Mouse (Mus musculus): ENCODE results near the gene Snx5. TPM values are rescaled to one million over a fixed set of nuclear protein-coding genes. Genes with fewer than 3 reads are reported as not detected.

Snx5 gene
- total and polyA plus RNA-seq, 3 experiments = 136 to 835 (median 213) TPM

DNA sequence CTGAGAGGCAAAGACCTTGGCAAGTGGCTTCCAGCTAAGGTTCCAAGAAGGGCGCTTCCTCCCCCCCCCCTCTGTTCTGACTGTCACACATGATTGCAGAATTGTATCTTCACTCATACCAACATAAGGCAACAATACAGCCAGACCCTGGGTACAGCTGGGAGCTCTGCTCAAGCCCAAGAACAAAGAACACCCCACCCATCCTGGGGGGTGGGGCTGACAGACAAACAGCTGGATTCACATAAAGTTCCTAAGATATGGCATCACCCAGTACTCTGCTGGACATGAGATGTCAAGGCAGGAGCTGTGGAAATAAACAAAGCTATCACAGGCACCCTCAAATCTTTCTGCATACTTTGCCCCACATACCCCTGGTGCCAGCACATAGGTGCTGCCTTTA is 63.3 kb downstream of the Snx5 start:
- H3K4me3 ChIP-seq (ENCODE audit: control insufficient read depth in 1 of 2, insufficient read depth in 1 of 2, low read depth in 2 of 2, low read length in 2 of 2) = no peak overlapping the region
- no peaks in the 10 kb centered on the region for H3K36me3 ChIP-seq (ENCODE audit: control insufficient read depth in 1 of 2, insufficient read depth in 2 of 2, low read length in 2 of 2)
- TF ChIP-seq RAD21 (IDR thresholded peaks at IDR 0.05; ENCODE audit: low read depth, low read length) (no peak), CHD1 (IDR thresholded peaks at IDR 0.05; ENCODE audit: low read depth, low read length) (no peak), NRF1 (IDR thresholded peaks at IDR 0.05; ENCODE audit: insufficient read depth, low read depth, low read length, poor library complexity, severe bottlenecking) (no peak), BHLHE40 (IDR thresholded peaks at IDR 0.05; ENCODE audit: borderline replicate concordance, low read depth, low read length) (no peak), NELFE (IDR thresholded peaks at IDR 0.05; ENCODE audit: low read depth, low read length) (no peak), POLR2A (IDR thresholded peaks at IDR 0.05; ENCODE audit: control insufficient read depth in 1 of 2, insufficient read depth in 1 of 2, low read depth in 1 of 2, low read length in 2 of 2, poor library complexity in 1 of 2) (no peak), JUND (IDR thresholded peaks at IDR 0.05; ENCODE audit: low read depth, low read length) (no peak), SIN3A (IDR thresholded peaks at IDR 0.05; ENCODE audit: low read length) (no peak), TBP (IDR thresholded peaks at IDR 0.05; ENCODE audit: low read depth, low read length) (no peak), KAT2A (conservative IDR thresholded peaks at IDR 0.05; ENCODE audit: low read depth, low read length) (no peak), MYB (IDR thresholded peaks at IDR 0.05; ENCODE audit: low read depth, low read length) (no peak), ZKSCAN1 (IDR thresholded peaks at IDR 0.05; ENCODE audit: low read depth, low read length) (no peak), MAZ (IDR thresholded peaks at IDR 0.05; ENCODE audit: low read depth, low read length) (no peak), MYC (IDR thresholded peaks at IDR 0.05; ENCODE audit: low read depth, low read length) (no peak), MAX (IDR thresholded peaks at IDR 0.05; ENCODE audit: low read length) (no peak), POLR2AphosphoS5 (IDR thresholded peaks at IDR 0.05; ENCODE audit: borderline replicate concordance, low read depth, low read length) (no peak)
- no peaks in the 10 kb centered on the region for H3K79me2 ChIP-seq (ENCODE audit: control insufficient read depth, insufficient read depth, low read length, poor library complexity)
- DNase-seq (ENCODE audit: low read depth, low spot score) = no peak
- no peaks in the 10 kb centered on the region for H3K9me3 ChIP-seq (replicated peaks; ENCODE audit: insufficient read depth, low read length)
- peaks cover 0 to 2% of the 10 kb centered on the region in 2 experiments; a peak in 2 of 4 replicates for H3K27me3 ChIP-seq (ENCODE audit: control insufficient read depth in 1 of 2, insufficient read depth in 2 of 2, low read length in 2 of 2)
- no peaks in the 10 kb centered on the region for H3K4me1 ChIP-seq (ENCODE audit: control insufficient read depth in 1 of 2, insufficient read depth in 2 of 2, low read length in 2 of 2)
- H3K9ac ChIP-seq (ENCODE audit: control insufficient read depth, low read depth, low read length, poor library complexity, severe bottlenecking) = no peak overlapping the region
- H3K27ac ChIP-seq (ENCODE audit: control insufficient read depth, low read depth, low read length) = no peak overlapping the region

DNA sequence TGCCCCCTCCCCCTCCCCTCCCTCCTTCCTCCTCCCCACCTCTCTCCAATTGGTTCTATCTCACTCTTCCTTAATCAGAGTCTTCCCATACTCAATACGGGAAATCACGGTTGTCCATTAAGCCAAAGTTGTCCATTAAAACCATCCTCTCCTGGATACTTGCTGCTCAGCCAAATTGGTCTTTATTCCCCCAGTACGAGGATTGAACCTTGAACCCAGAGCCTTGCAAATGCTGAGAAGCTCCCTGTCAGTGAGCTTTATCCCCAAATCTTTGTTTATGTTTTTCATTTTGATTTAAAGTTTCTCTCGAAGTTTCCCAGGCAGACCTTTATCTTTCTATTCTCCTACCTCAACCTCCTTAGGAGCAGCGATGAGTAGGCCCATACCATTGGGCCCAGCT is 67.7 kb downstream of the Snx5 start:
- Histone ChIP-seq H3K4me1 (ENCODE audit: control insufficient read depth in 1 of 2, insufficient read depth in 2 of 2, low read length in 2 of 2) (peaks cover 3 to 6% of the 10 kb centered on the region in 2 experiments), H3K9me3 (replicated peaks; ENCODE audit: insufficient read depth, low read length) (no peaks in the 10 kb centered on the region), H3K27ac (ENCODE audit: control insufficient read depth, low read depth, low read length) (no peak overlapping the region), H3K36me3 (ENCODE audit: control insufficient read depth in 1 of 2, insufficient read depth in 2 of 2, low read length in 2 of 2) (peaks cover 0 to 2% of the 10 kb centered on the region in 2 experiments; a peak in 2 of 4 replicates), H3K79me2 (ENCODE audit: control insufficient read depth, insufficient read depth, low read length, poor library complexity) (no peaks in the 10 kb centered on the region; the same call in 1 of the 2 replicates), H3K27me3 (ENCODE audit: control insufficient read depth in 1 of 2, insufficient read depth in 2 of 2, low read length in 2 of 2) (0 out of 4 replicates have a peak, but pooled peaks cover 0 to 2% of the 10 kb centered on the region in 2 experiments), H3K4me3 (ENCODE audit: control insufficient read depth in 1 of 2, insufficient read depth in 1 of 2, low read depth in 2 of 2, low read length in 2 of 2) (no peak overlapping the region), H3K9ac (ENCODE audit: control insufficient read depth, low read depth, low read length, poor library complexity, severe bottlenecking) (no peak overlapping the region)
- no peak for TF ChIP-seq MYB (IDR thresholded peaks at IDR 0.05; ENCODE audit: low read depth, low read length)
- no peak for TF ChIP-seq GABPA (IDR thresholded peaks at IDR 0.05; ENCODE audit: low read depth, low read length)
- no peak for TF ChIP-seq MXI1 (IDR thresholded peaks at IDR 0.05; ENCODE audit: low read depth, low read length)
- no peak for TF ChIP-seq MAFK (IDR thresholded peaks at IDR 0.05; ENCODE audit: borderline replicate concordance, low read depth, low read length)
- no peak for TF ChIP-seq POLR2A (IDR thresholded peaks at IDR 0.05; ENCODE audit: control insufficient read depth in 1 of 2, insufficient read depth in 1 of 2, low read depth in 1 of 2, low read length in 2 of 2, poor library complexity in 1 of 2)
- TF ChIP-seq ELF1 (IDR thresholded peaks at IDR 0.05; ENCODE audit: low read depth, low read length) = no peak
- TF ChIP-seq BHLHE40 (IDR thresholded peaks at IDR 0.05; ENCODE audit: borderline replicate concordance, low read depth, low read length) = no peak
- TF ChIP-seq NELFE (IDR thresholded peaks at IDR 0.05; ENCODE audit: low read depth, low read length) = no peak
- TF ChIP-seq TAL1 (IDR thresholded peaks at IDR 0.05; ENCODE audit: low read length) = no peak
- no peak for TF ChIP-seq TBP (IDR thresholded peaks at IDR 0.05; ENCODE audit: low read depth, low read length)
- no peak for TF ChIP-seq MAX (IDR thresholded peaks at IDR 0.05; ENCODE audit: low read length)
- no peak for TF ChIP-seq HCFC1 (IDR thresholded peaks at IDR 0.05; ENCODE audit: low read depth, low read length)
- TF ChIP-seq MAZ (IDR thresholded peaks at IDR 0.05; ENCODE audit: low read depth, low read length) = no peak
- no peak for TF ChIP-seq ETS1 (IDR thresholded peaks at IDR 0.05; ENCODE audit: low read depth, low read length)
- no peak for TF ChIP-seq E2F4 (IDR thresholded peaks at IDR 0.05; ENCODE audit: borderline replicate concordance, low read depth, low read length)
- TF ChIP-seq GATA1 (IDR thresholded peaks at IDR 0.05; ENCODE audit: low read depth, low read length) = no peak
- DNase-seq (ENCODE audit: low read depth, low spot score) = no peak
